Mouse (Mus musculus) left cerebral cortex, adult 2 months (tissue): Measurements from ENCODE around the gene Lpgat1. TPM values are rescaled to one million over a fixed set of nuclear protein-coding genes. Genes with fewer than 3 reads are reported as not detected.

Source experiments
- DNase-seq, 2 experiments: peaks; one replicate each; pipeline ENCODE4 v3.0.0; 2021 to 2022; ENCODE audit warnings: low spot score in 2 of 2, mixed read lengths in 1 of 2; ENCODE audit errors: extremely low spot score in 1 of 2
- H3K27ac ChIP-seq: fragments of 200-600 bp; 2 replicates; pipeline ENCODE4 v1.8.1; 2022
- H3K4me3 ChIP-seq: fragments of 200-600 bp; 2 replicates; pipeline ENCODE4 v1.8.1; 2022
- CTCF ChIP-seq: fragments of 200-600 bp; IDR thresholded peaks from 2 replicates; pipeline ENCODE4 v1.8.1; 2022; ENCODE audit warnings: antibody characterized with exemption, mild to moderate bottlenecking, moderate library complexity
- intact Hi-C: fragments of 180-260 bp; cut with DNase I; formaldehyde crosslinking; loops from one replicate; pipeline ENCODE4 v1.15.1; 2025
- total RNA-seq, 2 experiments: library from RNA; stranded (reverse); gene quantifications; 2 replicates each; pipeline ENCODE4 v1.2.3; 2021

Gene Lpgat1
- total RNA-seq, 2 experiments from 2014 or later = 189 to 194 TPM

- DNase-seq = no peak
- no peak overlapping the region for H3K27ac ChIP-seq
- no peak for TF ChIP-seq CTCF
- H3K4me3 ChIP-seq = no peak overlapping the region
- intact Hi-C loops = loop anchor here (10.0 kb wide), 1 partner anchor 319 kb away; no protein-coding TSS in a partner anchor
Measured at GRCm38 (mm10) chr1:191713813-191714212, 3.8 kb upstream of the Lpgat1 start.

GRCm38 (mm10) chr1:191715150-191715549 lies 2.5 kb upstream of the Lpgat1 start:
- no peak for TF ChIP-seq CTCF
- intact Hi-C loops = loop anchor here (5.0 to 10.0 kb wide), 3 partner anchors 192 to 688 kb away; partner anchors contain the start of genes Flvcr1 and Slc30a1
- no peak for DNase-seq
- Histone ChIP-seq H3K27ac (no peak overlapping the region), H3K4me3 (no peak overlapping the region)

GRCm38 (mm10) chr1:191717141-191717540 lies 493 bp upstream of the Lpgat1 start:
- Histone ChIP-seq H3K27ac (peak overlapping the region; percentile 71; the same call in 1 of the 2 replicates), H3K4me3 (no peak overlapping the region)
- no peak for TF ChIP-seq CTCF
- DNase-seq = no peak
- intact Hi-C loops = loop anchor here (1.0 to 10.0 kb wide), 4 partner anchors 105 to 690 kb away; partner anchors contain the start of genes Flvcr1 and Slc30a1

GRCm38 (mm10) chr1:191718522-191719281 lies 1.1 kb downstream of the Lpgat1 start:
- intact Hi-C loops = loop anchor here (5.0 to 10.0 kb wide), 3 partner anchors 189 to 691 kb away; partner anchors contain the start of genes Flvcr1 and Slc30a1
- Histone ChIP-seq H3K27ac (peak overlapping the region; percentile 95), H3K4me3 (peak overlapping the region; percentile 92)
- DNase-seq = peak; percentile 36 to 40
- no peak for TF ChIP-seq CTCF

GRCm38 (mm10) chr1:191719326-191719725 lies 1.7 kb downstream of the Lpgat1 start:
- H3K4me3 ChIP-seq = peak overlapping the region; percentile 92
- DNase-seq = no peak
- intact Hi-C loops = loop anchor here (5.0 to 10.0 kb wide), 3 partner anchors 188 to 692 kb away; partner anchors contain the start of genes Flvcr1 and Slc30a1
- no peak for TF ChIP-seq CTCF
- peak overlapping the region; percentile 95 for H3K27ac ChIP-seq

GRCm38 (mm10) chr1:191720419-191720818 lies 2.8 kb downstream of the Lpgat1 start:
- intact Hi-C loops = loop anchor here (2.0 to 5.0 kb wide), 2 partner anchors 100 to 128 kb away; partner anchors contain the start of gene Nek2
- peak; percentile 28 to 38 for DNase-seq
- H3K4me3 ChIP-seq = peak overlapping the region; percentile 92
- H3K27ac ChIP-seq = peak overlapping the region; percentile 95
- no peak; the same call in 1 of the 2 replicates for TF ChIP-seq CTCF

- H3K4me3 ChIP-seq = peak overlapping the region; percentile 17
- no peak overlapping the region for H3K27ac ChIP-seq
- no peak for TF ChIP-seq CTCF
- no peak for DNase-seq
- intact Hi-C loops = loop anchor here (5.0 kb wide), 1 partner anchor 130 kb away; no protein-coding TSS in a partner anchor
Measured at GRCm38 (mm10) chr1:191722706-191723105, 5.1 kb downstream of the Lpgat1 start.

- TF ChIP-seq CTCF = peak; percentile 30
- H3K4me3 ChIP-seq = peak overlapping the region; percentile 17; the same call in 1 of the 2 replicates
- DNase-seq = peak; percentile 22 to 33
- intact Hi-C loops = loop anchor here (5.0 kb wide), 1 partner anchor 131 kb away; no protein-coding TSS in a partner anchor
- H3K27ac ChIP-seq = no peak overlapping the region
Measured at GRCm38 (mm10) chr1:191723675-191724074, 6.0 kb downstream of the Lpgat1 start.

- H3K4me3 ChIP-seq = no peak overlapping the region
- intact Hi-C loops = loop anchor here (5.0 kb wide), 1 partner anchor 132 kb away; no protein-coding TSS in a partner anchor
- no peak for TF ChIP-seq CTCF
Measured at GRCm38 (mm10) chr1:191724385-191725061, 6.9 kb downstream of the Lpgat1 start.

GRCm38 (mm10) chr1:191732623-191733022 lies 15.0 kb downstream of the Lpgat1 start:
- TF ChIP-seq CTCF = no peak
- Histone ChIP-seq H3K4me3 (no peak overlapping the region), H3K27ac (no peak overlapping the region)
- DNase-seq = no peak
- intact Hi-C loops = no loop called here

More at GRCm38 (mm10) chr1:191724385-191725061, 6.9 kb downstream of the Lpgat1 start:
- no peak for DNase-seq
- H3K27ac ChIP-seq = no peak overlapping the region

- no peak for DNase-seq
- no peak for TF ChIP-seq CTCF
- no peak overlapping the region for H3K4me3 ChIP-seq
- no peak overlapping the region for H3K27ac ChIP-seq
- intact Hi-C loops = no loop called here
Measured at GRCm38 (mm10) chr1:191733822-191734221, 16.2 kb downstream of the Lpgat1 start.
